Mouse (Mus musculus) lung, postnatal 14 days (tissue): ENCODE results near the gene Banf2.

ENCODE experiments used
- DNase-seq: peaks from one replicate; pipeline ENCODE4 v3.0.0; 2021

Banf2 gene

GRCm38 (mm10) chr2:144107810-144108209 is 75.0 kb downstream of the Banf2 start:
- no peak for DNase-seq

GRCm38 (mm10) chr2:144108376-144108775 is 75.5 kb downstream of the Banf2 start:
- DNase-seq = no peak

DNA sequence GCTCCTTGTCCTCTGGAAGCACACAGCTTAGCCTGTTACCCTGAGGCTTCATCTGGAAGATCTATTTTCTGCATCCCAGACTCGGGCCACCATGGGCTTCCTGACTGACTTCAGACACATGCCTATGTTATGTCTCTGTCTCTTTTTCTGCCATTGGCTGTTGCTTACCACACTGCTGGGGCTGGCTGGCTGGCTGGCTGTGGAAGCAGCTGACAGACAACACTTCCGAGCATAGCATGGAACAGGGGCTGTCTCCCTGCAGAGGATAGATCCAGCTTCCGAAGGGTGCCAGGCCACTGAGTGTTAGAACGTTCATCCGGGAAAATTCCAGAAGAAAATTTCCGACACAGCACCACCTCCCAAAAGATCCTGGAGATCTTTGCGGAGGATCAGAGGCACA is 79.1 kb downstream of the Banf2 start:
- peak; percentile 7 for DNase-seq

DNA sequence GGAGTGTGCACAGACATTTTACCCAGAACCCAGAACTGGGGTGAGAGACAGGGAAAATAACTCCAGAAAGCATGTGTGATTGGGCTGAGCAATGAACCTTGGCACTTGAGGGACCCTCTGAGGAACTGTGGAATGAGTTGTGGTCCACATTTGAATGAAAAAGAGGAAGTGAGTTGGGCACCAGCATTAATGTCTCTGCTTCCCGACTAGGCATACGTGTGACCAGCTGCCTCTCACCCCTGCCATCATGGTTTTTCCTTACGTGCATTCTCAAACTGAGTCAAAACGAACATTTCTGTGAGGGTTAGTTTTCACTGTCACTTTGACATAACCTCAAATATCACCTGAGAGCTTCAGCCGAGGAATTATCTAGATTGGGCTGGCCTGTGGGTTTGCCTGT is 79.8 kb downstream of the Banf2 start:
- no peak for DNase-seq

DNA sequence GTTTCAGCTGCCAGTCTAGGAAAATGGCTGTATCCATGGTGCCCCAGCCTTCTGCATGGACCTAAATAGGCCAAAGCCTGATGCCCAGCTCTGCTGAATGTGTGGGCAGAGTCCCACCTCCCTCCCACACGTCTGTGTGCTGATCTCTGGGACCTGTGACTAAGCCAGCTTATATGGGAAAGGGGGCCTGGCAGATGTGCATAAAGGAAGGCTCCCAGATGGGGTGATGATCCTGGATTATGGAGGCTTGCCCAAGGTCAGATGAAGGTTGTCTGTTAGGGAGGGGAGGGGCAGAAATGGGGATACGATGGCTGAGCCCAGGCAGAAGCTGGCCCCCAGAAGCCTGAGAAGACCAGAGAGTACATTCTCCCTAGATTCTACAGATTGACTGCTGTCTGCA is 85.2 kb downstream of the Banf2 start:
- no peak for DNase-seq

DNA sequence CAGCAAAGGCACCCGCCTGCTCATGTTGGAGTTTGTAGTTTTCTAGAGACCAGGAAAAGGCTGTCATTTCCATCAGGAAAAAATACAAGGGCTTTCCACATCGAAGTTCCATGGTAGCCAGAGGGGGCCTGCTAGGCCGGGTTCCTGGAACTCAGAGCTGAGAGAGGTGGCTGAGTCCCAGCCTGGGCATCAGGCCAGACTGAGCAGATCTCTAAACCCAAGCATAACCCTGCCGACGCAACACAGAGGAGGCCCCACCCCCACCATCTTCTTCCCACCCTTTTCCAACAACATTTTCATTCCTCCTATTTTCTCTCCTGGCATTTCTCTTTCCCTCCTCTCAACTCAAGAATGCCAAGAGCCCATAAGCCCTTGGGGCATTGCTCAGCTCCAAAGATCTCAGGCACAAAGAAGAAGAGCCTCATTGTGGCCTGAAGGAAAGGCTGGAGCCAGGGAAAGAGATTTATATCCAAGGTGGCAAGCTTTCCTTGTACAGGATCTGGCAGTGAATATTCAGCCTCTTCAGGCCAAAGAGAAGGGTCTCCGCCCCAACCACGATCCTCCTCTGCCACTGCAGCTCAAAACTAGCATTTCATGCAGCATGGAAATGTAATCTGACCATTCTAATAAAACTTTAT is 87.4 kb downstream of the Banf2 start:
- DNase-seq = peak; percentile 64

GRCm38 (mm10) chr2:144122068-144122467 is 89.2 kb downstream of the Banf2 start:
- DNase-seq = no peak
